Mouse (Mus musculus): ENCODE measurements around the gene AC124502.3.
"Not testable (repeated sequence)": the region's sequence is repeated elsewhere in the genome, so short reads cannot be mapped to it uniquely, and the experiment has no call there.

AC124502.3 gene

DNA sequence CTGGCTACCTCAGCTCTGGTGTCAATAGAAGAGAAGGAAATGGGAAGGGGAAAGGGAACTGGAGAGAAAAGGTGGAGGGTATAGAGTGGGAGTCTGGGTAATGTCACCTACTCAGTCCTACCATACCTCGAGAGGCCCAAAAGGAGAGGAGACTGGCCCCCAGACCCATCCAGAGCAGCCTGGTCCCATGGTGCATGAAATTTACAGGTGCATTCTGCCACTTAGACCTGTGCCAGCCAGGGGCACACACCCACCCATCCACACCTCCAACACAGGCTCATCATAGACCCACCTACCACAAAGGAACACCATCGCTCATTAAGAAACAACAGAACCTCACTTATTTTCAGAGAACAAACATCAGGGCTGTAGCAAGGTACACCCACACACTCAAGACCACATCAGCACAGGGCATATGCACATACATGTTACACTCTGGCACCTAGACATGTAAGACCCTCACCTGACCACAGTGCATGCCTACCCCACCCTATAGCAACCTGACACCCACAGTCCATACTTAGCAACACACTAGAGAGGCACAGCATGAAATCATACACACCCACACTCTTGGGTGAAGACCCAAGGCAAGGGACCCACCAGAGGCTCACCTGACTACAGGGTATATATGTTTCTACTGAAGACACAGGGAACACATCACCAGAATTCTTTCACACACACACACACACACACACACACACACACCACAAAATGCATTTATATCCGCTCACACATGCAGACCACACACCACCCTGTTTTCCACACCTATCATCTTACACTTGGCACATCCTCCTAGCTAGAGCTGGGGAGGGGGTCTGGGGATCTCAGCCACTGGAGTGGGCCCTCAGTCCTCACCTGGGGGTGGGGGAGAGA is 45.5 kb downstream of the AC124502.3 start:
- in situ Hi-C loops (cut with MseI, MboI): no loop called here

- in situ Hi-C loops (cut with MseI, MboI): no loop called here
Measured at GRCm38 (mm10) chr19:5084834-5085144, 46.1 kb downstream of the AC124502.3 start.

GRCm38 (mm10) chr19:5085145-5085863 is 46.6 kb downstream of the AC124502.3 start, which contains the start of gene Tmem151a:
Gene Tmem151a, minus strand, starts transcription at chr19:5085531.
- in situ Hi-C loops (cut with MseI, MboI): no loop called here

GRCm38 (mm10) chr19:5086533-5086932 is 47.8 kb downstream of the AC124502.3 start:
- in situ Hi-C loops (cut with MseI, MboI): not testable (repeated sequence)

DNA sequence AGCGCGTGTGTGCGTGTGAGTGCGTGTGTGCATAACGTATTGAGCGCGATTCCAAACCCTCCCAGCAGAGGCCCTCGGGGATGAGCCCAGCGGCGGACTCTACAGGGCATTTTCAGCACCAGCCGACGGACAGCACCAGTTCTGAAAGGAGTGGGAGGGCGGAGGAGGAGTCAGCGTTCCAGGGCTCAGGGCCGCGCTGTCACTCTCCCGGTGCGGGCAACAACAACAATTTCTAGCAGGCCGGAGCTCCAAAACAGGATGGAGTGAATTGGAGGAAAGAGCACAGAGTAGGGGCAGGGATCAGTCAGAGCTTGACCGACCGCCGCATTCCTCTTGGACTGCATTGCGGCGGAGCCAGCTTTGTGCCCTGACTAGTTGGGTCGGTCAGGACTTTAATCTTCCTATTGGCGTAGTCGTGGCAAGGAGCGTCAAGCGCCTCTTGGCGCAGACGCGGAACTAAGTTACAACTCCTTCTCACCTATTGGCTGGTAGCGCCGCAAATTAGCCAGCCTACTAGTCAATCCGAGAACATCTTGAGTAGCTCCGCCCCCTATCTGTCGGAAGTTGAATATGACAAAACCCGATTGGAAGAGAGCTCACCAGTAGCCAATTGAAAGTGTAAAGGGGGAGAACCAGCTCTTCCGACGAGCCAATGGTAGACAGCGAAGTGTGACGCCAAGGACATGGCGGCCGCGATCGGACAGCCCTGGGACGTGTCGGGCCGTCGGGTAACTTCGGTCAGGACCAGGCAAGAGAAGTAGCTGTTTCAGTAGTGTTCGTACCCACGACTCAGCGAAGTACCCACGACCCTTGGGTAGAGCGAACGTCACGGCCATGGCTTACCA is 49.4 kb downstream of the AC124502.3 start, which contains the start of gene Yif1a:
TSS of gene Yif1a (plus strand) at position 655 of the 845 bp plus-strand sequence.
- in situ Hi-C loops (cut with MseI, MboI): no loop called here

- in situ Hi-C loops (cut with MseI, MboI): no loop called here
Measured at GRCm38 (mm10) chr19:5089324-5089723, 50.6 kb downstream of the AC124502.3 start.

DNA sequence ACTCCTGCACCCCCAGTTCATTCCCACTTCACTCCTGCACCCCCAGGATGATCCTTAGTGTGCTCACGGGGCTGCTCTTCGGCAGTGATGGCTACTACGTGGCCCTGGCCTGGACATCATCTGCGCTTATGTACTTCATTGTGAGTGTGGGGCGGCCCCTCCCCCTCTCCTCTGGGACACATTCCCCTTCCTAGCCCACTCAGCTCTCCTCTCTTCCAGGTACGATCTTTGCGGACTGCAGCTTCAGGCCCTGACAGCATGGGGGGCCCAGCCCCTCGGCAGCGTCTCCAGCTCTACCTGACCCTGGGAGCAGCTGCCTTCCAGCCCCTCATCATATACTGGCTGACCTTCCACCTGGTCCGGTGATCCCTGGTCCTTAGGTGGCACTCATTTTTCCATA is 53.4 kb downstream of the AC124502.3 start:
- in situ Hi-C loops (cut with MseI, MboI): loop anchor here in 1 of 2 experiments (5.0 kb wide), 1 partner anchor 50 kb away; no protein-coding TSS in a partner anchor

GRCm38 (mm10) chr19:5093481-5094242 is 55.0 kb downstream of the AC124502.3 start:
- in situ Hi-C loops (cut with MseI, MboI): loop anchor here in 1 of 2 experiments (5.0 kb wide), 1 partner anchor 49 kb away; no protein-coding TSS in a partner anchor

DNA sequence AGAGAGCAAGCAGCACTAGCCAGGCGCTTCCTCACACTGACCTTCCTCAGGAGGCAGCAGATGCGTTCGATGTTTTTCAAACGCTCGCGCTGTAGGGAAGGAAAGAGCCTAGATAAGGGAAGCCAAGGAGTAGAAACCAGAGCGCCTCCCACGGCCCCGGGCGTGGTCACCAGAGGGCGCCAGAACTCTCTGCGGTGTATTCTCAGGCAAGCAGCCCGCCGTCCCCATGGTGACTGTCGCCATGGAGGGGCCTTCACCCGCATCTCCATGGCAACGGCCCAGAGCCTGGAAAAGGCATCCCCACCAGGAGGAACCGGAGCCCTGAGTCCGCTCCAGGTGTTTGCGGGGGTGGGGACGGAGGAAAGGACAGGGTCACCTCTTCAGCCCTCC is 55.5 kb downstream of the AC124502.3 start:
- in situ Hi-C loops (cut with MseI, MboI): loop anchor here in 1 of 2 experiments (5.0 kb wide), 1 partner anchor 48 kb away; no protein-coding TSS in a partner anchor

- in situ Hi-C loops (cut with MseI, MboI): loop anchor here in 1 of 2 experiments (5.0 kb wide), 1 partner anchor 47 kb away; no protein-coding TSS in a partner anchor
Measured at GRCm38 (mm10) chr19:5094746-5095417, 56.2 kb downstream of the AC124502.3 start.

GRCm38 (mm10) chr19:5095887-5096474 is 57.3 kb downstream of the AC124502.3 start:
- in situ Hi-C loops (cut with MseI, MboI): no loop called here

GRCm38 (mm10) chr19:5097521-5098362 is 59.1 kb downstream of the AC124502.3 start:
- in situ Hi-C loops (cut with MseI, MboI): no loop called here

- in situ Hi-C loops (cut with MseI, MboI): no loop called here
Measured at GRCm38 (mm10) chr19:5098363-5099143, 59.9 kb downstream of the AC124502.3 start, which contains the start of gene Cnih2. Gene Cnih2, minus strand, starts transcription at chr19:5098521.

All from mouse trophoblast stem cell (cell line).